Mouse (Mus musculus): ENCODE data around the gene Prg2.

Gene Prg2

GRCm38 (mm10) chr2:85029897-85030296 lies 49.6 kb downstream of the Prg2 start:
- DNase-seq (ENCODE audit: low spot score in 2 of 2) = no peak

- no peak for DNase-seq (ENCODE audit: low spot score in 2 of 2)
Measured at GRCm38 (mm10) chr2:85030989-85031388, 50.7 kb downstream of the Prg2 start.

DNA sequence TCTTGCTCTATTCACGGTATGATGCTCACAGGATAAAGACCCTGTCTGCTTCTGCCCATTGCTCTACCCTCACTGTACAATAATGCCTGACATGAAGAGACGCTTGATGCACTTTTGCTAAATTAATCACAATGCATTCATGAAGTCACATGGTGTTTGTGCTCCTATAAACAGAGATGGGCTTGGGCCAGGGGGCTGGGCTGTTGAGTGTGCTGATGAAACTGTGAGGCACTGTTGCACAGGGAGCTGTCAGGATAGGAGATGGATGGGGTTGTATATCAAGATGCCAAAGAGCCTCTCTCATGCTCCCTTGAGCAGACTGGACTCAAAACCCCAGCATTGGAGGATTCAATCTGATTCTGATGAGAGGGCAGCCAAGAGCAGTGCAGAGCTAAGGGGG lies 52.9 kb downstream of the Prg2 start:
- no peak for DNase-seq (ENCODE audit: low spot score in 2 of 2)
